23 mouse cellular contexts compared by ENCODE assay signal in the genomic region with DNA sequence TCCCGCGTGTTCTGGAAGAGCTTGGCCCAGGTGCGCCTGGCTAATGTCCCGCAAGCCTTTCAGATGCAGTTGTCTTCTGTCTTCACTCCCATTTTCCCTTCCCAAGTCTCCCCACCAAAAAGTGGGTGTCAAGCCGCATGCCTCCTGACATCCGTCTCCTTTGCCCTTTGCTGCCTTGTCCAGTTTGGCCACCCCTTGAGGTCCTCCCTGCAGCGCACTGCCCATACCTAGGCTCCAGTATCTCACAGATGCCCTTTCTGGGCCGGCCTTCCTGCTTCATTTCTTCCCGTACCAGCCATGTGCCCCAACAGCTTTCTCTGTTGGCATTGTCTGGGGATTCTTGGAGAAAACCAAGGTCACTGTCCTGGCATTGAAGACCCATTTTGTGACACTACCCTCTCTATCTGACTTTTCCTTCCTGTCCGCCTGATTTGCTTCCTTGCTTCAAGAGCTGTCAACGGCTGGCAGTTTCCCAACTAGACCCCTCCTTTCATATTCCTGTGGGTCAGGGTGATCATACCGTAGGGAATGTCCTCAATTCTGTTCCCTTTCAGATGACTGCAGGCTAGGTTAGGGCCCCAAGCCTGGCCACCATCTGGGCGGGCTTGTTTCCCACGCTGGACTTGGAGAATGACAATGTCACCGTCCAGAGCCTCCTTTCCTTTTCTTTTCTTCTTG. TPM values are rescaled to one million over a fixed set of nuclear protein-coding genes. Genes with fewer than 3 reads are reported as not detected.
DNase-seq lines count a peak whose midpoint lies in the region; ATAC-seq and TF ChIP-seq lines count a peak whose summit lies in the region.
"Had no signal": no experiment of that assay in that cellular context is flagged by ENCODE, and none has a peak within 500 bp of the region (broad histone marks: within the 10 kb centered on the region; RNA-seq: fewer than 3 reads in every experiment).

No protein-coding gene starts in this region.

- TF ChIP-seq POLR2A in myocyte (IDR thresholded peaks at IDR 0.05; ENCODE audit: insufficient read length, low read depth): no peak

- no peaks in the 10 kb centered on the region for H3K27me3 ChIP-seq in limb, embryonic 13.5 days
- no peaks in the 10 kb centered on the region for H3K27me3 ChIP-seq in limb, embryonic 10.5 days (ENCODE audit: low read depth, poor library complexity, severe bottlenecking)
- H3K27me3 ChIP-seq in E14TG2a.4 (ENCODE audit: insufficient read depth, low read length) (no peaks in the 10 kb centered on the region), myocyte (ENCODE audit: control insufficient read depth, insufficient read depth, insufficient read length) (no peaks in the 10 kb centered on the region)
- H3K27me3 ChIP-seq: forebrain, embryonic 13.5 days; heart, embryonic 13.5 days; limb, embryonic 15.5 days; neural tube, embryonic 12.5 days had no signal

- no peak for ATAC-seq in limb, embryonic 13.5 days (ENCODE audit: low FRiP score, low read depth)
- ATAC-seq: forebrain, embryonic 13.5 days; intestine, postnatal 0 days; midbrain, embryonic 16.5 days had no signal

- H3K4me2 ChIP-seq in limb, embryonic 13.5 days (replicated peaks): no peak overlapping the region
- H3K4me2 ChIP-seq in myocyte (ENCODE audit: low read depth): no peak overlapping the region
- H3K4me2 ChIP-seq: forebrain, embryonic 13.5 days; heart, embryonic 13.5 days; hindbrain, embryonic 14.5 days; limb, embryonic 15.5 days; lung, embryonic 14.5 days; neural tube, embryonic 12.5 days had no signal

- H3K4me3 ChIP-seq in limb, embryonic 13.5 days: no peak overlapping the region
- H3K4me3 ChIP-seq in limb, embryonic 10.5 days: no peak overlapping the region
- peak overlapping the region; percentile 91 for H3K4me3 ChIP-seq in E14TG2a.4 (replicated peaks; ENCODE audit: low read length)
- no peak overlapping the region for H3K4me3 ChIP-seq in myocyte
- H3K4me3 ChIP-seq: erythroblast, embryonic 14.5 days; forebrain, embryonic 13.5 days; heart, embryonic 13.5 days; limb, embryonic 15.5 days; neural tube, embryonic 12.5 days had no signal

- H3K27ac ChIP-seq in limb, embryonic 13.5 days: no peak overlapping the region
- H3K27ac ChIP-seq in limb, embryonic 10.5 days: no peak overlapping the region
- H3K27ac ChIP-seq: forebrain, embryonic 13.5 days; heart, embryonic 13.5 days; hindbrain, embryonic 14.5 days; limb, embryonic 15.5 days; liver, embryonic 14.5 days; neural tube, embryonic 12.5 days had no signal

- peak; percentile 29 for DNase-seq in cerebellum, adult 11-12 months
- DNase-seq in cerebellum, adult 9-10 months: no peak
- DNase-seq in limb, embryonic 10.5 days (ENCODE audit: low spot score): no peak
- DNase-seq in frontal cortex, postnatal 36 days (ENCODE audit: low spot score in 2 of 2): no peak
- DNase-seq: cerebellum, adult 11 months; gastrocnemius, postnatal 36 days; heart, postnatal 10 days; kidney, adult 9 months; layer of hippocampus, adult 9-11 months; lung, embryonic 14.5 days; lung, postnatal 14 days had no signal

- peaks cover 9% of the 10 kb centered on the region for H3K79me2 ChIP-seq in myocyte (ENCODE audit: control insufficient read depth, insufficient read depth)

- peaks cover 16% of the 10 kb centered on the region for H3K36me3 ChIP-seq in limb, embryonic 13.5 days
- H3K36me3 ChIP-seq in limb, embryonic 10.5 days: peaks cover 15% of the 10 kb centered on the region
- H3K36me3 ChIP-seq in E14TG2a.4 (ENCODE audit: insufficient read depth, low read length) (peaks cover 51% of the 10 kb centered on the region), myocyte (ENCODE audit: control insufficient read depth, insufficient read depth) (no peaks in the 10 kb centered on the region)

- peak overlapping the region; percentile 19; the same call in 1 of the 2 replicates for H3K9ac ChIP-seq in limb, embryonic 13.5 days
- H3K9ac ChIP-seq: heart, embryonic 13.5 days; hindbrain, embryonic 14.5 days; limb, embryonic 15.5 days; liver, embryonic 14.5 days; lung, embryonic 14.5 days had no signal

- WGBS in limb, embryonic 13.5 days: 87% methylated on average over 15 of the region's 15 CpGs
- WGBS in limb, embryonic 10.5 days: 88% methylated on average over 15 of the region's 15 CpGs

- H3ac ChIP-seq in myocyte (ENCODE audit: control insufficient read depth, insufficient read length): no peak overlapping the region

- peaks cover 36% of the 10 kb centered on the region for H3K4me1 ChIP-seq in limb, embryonic 13.5 days
- H3K4me1 ChIP-seq in limb, embryonic 10.5 days: peaks cover 64% of the 10 kb centered on the region
- peaks cover 94% of the 10 kb centered on the region for H3K4me1 ChIP-seq in E14TG2a.4 (replicated peaks; ENCODE audit: low read depth, low read length)

- no peaks in the 10 kb centered on the region for H3K9me3 ChIP-seq in limb, embryonic 13.5 days
- H3K9me3 ChIP-seq in limb, embryonic 10.5 days (replicated peaks): no peaks in the 10 kb centered on the region
- H3K9me3 ChIP-seq in E14TG2a.4 (ENCODE audit: low read length): no peaks in the 10 kb centered on the region
- H3K9me3 ChIP-seq: forebrain, embryonic 13.5 days; heart, embryonic 13.5 days; limb, embryonic 15.5 days; neural tube, embryonic 12.5 days had no signal

- TF ChIP-seq CTCF in E14TG2a.4 (conservative IDR thresholded peaks at IDR 0.05; ENCODE audit: low read length): no peak

TF ChIP-seq in myocyte, 11 proteins besides CTCF, POLR2A, EP300 and RAD21:
- no peak for TF ChIP-seq CEBPB (IDR thresholded peaks at IDR 0.05; ENCODE audit: insufficient read depth, poor library complexity, severe bottlenecking)
- peak; percentile 16 for TF ChIP-seq POLR2AphosphoS2 (IDR thresholded peaks at IDR 0.05; ENCODE audit: insufficient read length, low read depth)
- TF ChIP-seq TCF3 (IDR thresholded peaks at IDR 0.05; ENCODE audit: insufficient read length, low read depth): no peak

RNA-seq across cellular contexts. Expression of a gene that starts 3.1 kb away (rescaled TPM):
- polyA plus RNA-seq in limb, embryonic 13.5 days (2015; fragmentation: Nextera tagmentation; extraction: Ambion mirVana): 420 and 444 TPM in 2 replicates
- 280 and 308 TPM in 2 replicates for polyA plus RNA-seq in limb, embryonic 10.5 days (2016; fragmentation: Nextera tagmentation; extraction: Ambion mirVana)
- 262 TPM for polyA plus RNA-seq in myocyte (2012; fragmentation: generic; extraction: Trizol)

RNA-seq across cellular contexts. Expression of a gene that starts 23.2 kb away (rescaled TPM):
- polyA plus RNA-seq in limb, embryonic 13.5 days (2015; fragmentation: Nextera tagmentation; extraction: Ambion mirVana): 13.6 and 14.3 TPM in 2 replicates
- polyA plus RNA-seq in limb, embryonic 10.5 days (2016; fragmentation: Nextera tagmentation; extraction: Ambion mirVana): 5.1 and 6.5 TPM in 2 replicates
- 1.5 TPM for polyA plus RNA-seq in myocyte (2012; fragmentation: generic; extraction: Trizol)

RNA-seq across cellular contexts. Expression of a gene that starts 30.6 kb away (rescaled TPM):
- polyA plus RNA-seq in limb, embryonic 13.5 days (2015; fragmentation: Nextera tagmentation; extraction: Ambion mirVana): 10.6 and 11.4 TPM in 2 replicates
- 2.4 and 3.9 TPM in 2 replicates for polyA plus RNA-seq in limb, embryonic 10.5 days (2016; fragmentation: Nextera tagmentation; extraction: Ambion mirVana)
- polyA plus RNA-seq in myocyte (2012; fragmentation: generic; extraction: Trizol): not detected
